Mouse (Mus musculus) lung, postnatal 36 days (tissue): ENCODE results near the gene Bpifb6.

Experiments used
- DNase-seq: peaks from one replicate; pipeline ENCODE4 v3.0.0; 2022; ENCODE audit warnings: mixed read lengths

Gene Bpifb6

GRCm38 (mm10) chr2:153900088-153900487 is at the start of gene Bpifb6:
Bpifb6 (plus strand) TSS chr2:153900388.
- no peak for DNase-seq

- peak; percentile 75 for DNase-seq
These were observed 49.2 kb upstream of the Bpifb6 start for GRCm38 (mm10) chr2:153851030-153851360.

- no peak for DNase-seq
These were observed 46.6 kb upstream of the Bpifb6 start for GRCm38 (mm10) chr2:153853544-153853943.

GRCm38 (mm10) chr2:153859581-153859980 is 40.6 kb upstream of the Bpifb6 start:
- no peak for DNase-seq

DNA sequence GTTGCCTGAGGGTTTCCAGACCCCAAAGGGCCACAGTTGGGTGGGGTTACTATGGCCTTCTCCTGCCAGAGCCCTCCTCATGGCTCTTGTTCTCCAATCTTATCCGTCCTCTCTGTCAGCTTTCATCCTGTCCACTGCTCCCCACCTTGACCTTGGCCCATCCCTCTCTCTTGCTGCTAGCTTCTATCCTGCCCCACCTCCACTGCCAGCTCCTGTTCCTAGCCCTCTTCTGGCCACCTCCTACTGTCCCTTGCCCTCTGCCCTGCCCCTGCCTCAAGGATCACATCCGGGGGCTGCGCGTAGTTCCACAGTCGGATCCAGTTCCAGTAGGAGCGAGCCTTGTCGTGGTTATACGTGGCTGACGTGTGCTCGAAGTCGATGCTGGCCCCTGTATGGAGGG is 39.9 kb upstream of the Bpifb6 start:
- no peak for DNase-seq

GRCm38 (mm10) chr2:153860715-153861114 is 39.5 kb upstream of the Bpifb6 start:
- no peak for DNase-seq

- no peak for DNase-seq
These were observed 38.2 kb upstream of the Bpifb6 start for GRCm38 (mm10) chr2:153861960-153862359.

DNA sequence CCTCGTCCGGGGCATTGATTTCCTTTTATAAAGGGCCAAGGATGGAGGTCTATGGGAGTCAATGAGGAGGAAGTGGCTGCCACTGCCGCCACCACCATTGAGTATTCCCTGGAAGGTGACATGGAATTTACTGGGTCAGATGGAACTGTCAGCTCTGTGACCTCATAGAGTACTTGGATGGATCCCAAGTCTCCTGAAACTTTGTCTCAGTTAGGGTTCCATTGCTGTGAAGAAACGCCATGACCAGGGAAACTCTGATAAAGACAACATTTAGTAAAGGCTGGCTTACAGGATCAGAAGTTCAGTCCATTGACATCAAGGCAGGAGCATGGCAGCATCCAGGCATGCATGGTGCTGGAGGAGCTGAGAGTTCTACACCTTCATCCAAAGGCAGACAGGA is 29.2 kb upstream of the Bpifb6 start, which contains the start of gene Sun5:
Gene Sun5, minus strand, starts transcription at position 101 of the 400 bp plus-strand sequence.
- no peak for DNase-seq

DNA sequence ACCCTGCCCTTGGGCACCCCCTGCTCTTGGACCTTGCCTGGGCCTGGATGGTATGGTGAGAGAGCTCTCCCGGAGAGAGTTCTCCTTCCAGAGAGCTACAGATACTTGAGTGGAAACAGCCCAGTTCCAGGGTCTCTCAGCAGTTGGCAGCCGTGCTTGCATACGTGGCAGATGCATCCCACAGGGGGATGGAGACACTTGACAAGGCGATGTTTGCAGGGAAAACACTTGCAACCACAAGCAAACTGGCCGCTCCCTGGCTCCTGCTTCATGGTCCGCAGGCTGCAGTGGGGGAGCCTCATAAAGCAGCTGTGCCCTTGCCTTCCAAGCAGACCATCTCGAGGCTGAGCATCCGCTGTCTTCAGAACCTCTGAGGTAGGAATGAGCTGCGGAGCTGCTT is 25.4 kb upstream of the Bpifb6 start, which contains the start of gene Bpifb2:
Gene Bpifb2, plus strand, starts transcription at position 301 of the 400 bp plus-strand sequence.
- DNase-seq: no peak

DNA sequence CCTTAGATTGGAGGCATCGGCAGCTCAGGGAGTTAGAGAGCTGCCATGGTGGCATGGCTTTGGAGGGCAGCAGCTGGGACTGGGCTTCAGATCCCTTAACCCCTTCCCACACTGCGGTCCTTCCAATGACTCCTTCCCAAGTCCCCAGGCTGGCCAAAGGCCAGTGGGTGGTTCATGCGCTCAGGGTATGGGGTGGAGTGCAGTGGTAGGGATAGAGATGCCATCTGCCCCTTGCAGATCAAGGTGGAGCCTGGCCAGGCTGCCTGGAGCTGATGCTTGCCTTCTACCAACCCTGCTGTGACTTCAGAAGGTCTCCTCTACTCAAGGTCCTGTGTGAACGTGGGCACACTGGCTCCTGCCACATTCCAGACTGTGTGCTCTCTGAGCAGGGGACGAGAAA is 1.1 kb upstream of the Bpifb6 start:
- no peak for DNase-seq

GRCm38 (mm10) chr2:153902726-153903125 is 2.5 kb downstream of the Bpifb6 start:
- DNase-seq: no peak

GRCm38 (mm10) chr2:153906626-153907025 is 6.4 kb downstream of the Bpifb6 start:
- DNase-seq: no peak

- peak; percentile 47 for DNase-seq
These were observed 14.0 kb downstream of the Bpifb6 start for GRCm38 (mm10) chr2:153914151-153914550.

- DNase-seq: no peak
These were observed 17.7 kb downstream of the Bpifb6 start, which contains the start of gene Bpifb3 for GRCm38 (mm10) chr2:153917930-153918329. Bpifb3 (plus strand) TSS chr2:153918230.

- no peak for DNase-seq
These were observed 21.1 kb downstream of the Bpifb6 start for GRCm38 (mm10) chr2:153921246-153921645.

DNA sequence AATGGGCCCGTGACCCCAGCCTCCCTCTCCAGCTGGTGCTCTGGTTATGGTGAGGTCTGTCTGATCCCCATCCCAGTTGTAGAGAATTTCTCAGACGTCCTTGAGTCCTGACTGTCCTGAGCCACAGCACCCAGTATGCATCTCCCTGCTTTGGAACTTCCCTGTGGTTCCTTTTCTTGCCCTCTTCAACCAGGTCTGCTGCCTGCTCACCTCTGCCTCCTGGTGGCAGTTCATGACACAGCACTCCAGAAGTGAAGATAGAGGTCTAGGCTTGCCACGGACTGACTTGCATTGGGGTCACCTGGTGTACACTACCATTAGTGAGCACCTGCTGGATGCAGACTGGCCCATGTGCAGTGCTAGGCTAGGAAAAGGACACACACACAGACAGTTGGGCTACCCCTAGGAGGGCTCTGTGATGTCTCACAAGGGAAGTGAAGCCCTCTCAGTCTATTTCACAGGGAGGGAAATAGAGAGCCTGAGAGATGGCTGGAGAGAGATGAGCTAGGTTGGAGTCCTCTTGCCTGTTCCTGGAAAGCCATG is 29.8 kb downstream of the Bpifb6 start:
- DNase-seq: peak; percentile 45

DNA sequence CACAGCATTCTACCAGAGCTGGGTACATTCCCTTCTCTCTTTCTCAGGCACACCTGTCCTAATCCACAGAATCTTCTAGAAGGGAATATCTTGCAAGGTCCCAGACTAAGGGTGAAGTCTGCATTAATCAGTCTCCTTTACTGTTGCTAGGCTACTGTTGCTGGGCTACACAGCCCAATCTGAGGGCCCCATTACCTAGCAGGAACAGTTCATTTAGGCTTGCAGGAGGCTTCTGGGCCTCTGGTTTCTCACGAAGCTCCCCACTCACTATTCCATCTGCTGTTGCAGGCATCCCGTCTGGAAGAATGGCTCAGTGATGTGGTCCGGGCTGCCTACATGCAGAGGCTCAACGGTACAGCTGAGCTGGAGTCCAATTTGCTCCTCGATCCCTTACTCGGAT is 30.9 kb downstream of the Bpifb6 start:
- DNase-seq: no peak

DNA sequence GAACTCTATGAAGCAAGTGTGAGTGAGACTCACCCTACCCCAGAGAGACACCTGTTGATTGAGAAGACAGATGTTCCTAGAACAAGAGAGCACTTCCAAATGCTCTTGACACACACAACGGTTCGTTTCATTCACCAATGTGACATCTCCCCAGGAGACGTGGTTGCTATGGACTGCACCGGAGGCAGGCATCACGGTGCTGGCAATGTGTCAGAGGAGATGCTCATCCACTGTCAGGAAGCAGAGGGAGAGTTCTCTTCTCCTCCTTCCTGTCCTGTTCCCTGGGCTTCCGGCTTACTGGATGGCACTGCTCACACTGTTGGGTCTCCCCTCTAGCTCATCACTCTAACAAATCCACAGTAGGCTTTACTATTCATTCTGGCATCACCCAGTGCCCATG is 33.1 kb downstream of the Bpifb6 start:
- no peak for DNase-seq

GRCm38 (mm10) chr2:153935348-153935747 is 35.2 kb downstream of the Bpifb6 start:
- DNase-seq: no peak

- DNase-seq: no peak
These were observed 37.7 kb downstream of the Bpifb6 start, which contains the start of gene Bpifb4 for GRCm38 (mm10) chr2:153937843-153938242. Bpifb4 (plus strand) TSS chr2:153938212.

DNA sequence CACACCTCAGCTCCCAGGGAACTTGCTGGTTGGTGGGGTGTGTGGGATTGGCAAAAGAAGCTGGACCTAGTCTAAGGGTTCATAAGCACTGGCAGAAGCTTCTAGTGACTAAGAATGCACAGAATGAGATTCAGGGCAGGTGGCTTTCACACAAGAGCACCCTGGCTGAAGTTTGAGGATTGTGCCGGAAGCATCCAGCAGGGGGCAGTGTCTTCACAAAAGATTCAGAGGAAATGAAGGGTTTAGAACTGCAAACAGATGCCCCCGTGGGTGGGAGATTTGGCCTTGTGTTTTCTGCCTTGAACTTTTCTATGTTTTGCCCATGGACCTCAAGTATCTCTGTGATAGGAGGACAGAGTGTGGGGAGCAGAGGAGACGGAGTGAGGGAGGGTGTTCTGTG is 43.3 kb downstream of the Bpifb6 start:
- DNase-seq: peak; percentile 60

DNA sequence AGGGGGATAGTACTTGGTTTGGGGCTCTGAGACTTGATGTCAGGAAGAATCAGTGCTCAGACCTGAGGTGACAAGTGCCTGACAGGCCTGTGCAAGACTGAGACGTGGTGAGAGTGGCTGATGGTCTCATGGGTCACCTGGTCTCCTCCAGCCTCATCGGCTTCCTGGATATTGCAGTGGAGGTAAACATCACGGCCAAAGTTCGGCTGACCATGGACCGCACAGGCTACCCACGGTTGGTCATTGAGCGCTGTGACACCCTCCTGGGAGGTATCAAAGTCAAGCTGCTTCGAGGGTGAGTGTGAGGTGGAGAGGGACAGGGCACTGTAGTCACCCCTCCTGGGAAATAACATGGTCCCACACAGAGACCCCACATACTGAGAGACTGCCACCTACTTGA is 44.4 kb downstream of the Bpifb6 start:
- no peak for DNase-seq

DNA sequence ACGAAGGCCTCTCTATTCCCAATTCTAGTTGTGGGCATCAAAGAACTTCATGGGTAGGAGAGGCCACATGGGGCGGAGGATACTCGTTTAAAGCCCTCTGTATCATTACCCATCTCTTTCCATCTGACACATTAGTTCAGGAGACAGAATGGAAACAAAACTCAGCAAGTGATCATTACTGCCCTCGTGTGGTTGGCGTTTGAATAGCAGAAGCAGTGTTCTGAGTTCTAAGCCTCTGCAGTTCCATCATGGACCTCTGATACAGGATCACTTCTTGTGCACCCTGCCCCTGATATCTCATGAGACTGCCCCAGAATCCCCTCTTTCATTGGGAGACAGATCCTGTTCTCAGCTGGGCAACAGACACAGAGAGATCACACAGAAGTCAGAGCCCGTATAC is 52.7 kb downstream of the Bpifb6 start:
- peak; percentile 68 for DNase-seq

- peak; percentile 64 for DNase-seq
These were observed 53.6 kb downstream of the Bpifb6 start for GRCm38 (mm10) chr2:153953836-153954235.
